Mouse (Mus musculus) embryonic facial prominence, embryonic 11.5 days (tissue): ENCODE measurements at regions not wholly inside any gene's neighbourhood (a gene's known extent, or its start where the extent isn't known, plus 50 kb on each side); places are given as distances from the start of the nearest gene placed in this dataset.

Source experiments
- ATAC-seq: fragments of 200-750 bp; cut with Nextera tagmentation; replicated peaks from 2 replicates; pipeline ENCODE4 v1.8.0; 2017; ENCODE audit warnings: low read depth; ENCODE audit not compliant: insufficient number of reproducible peaks, low FRiP score, low TSS enrichment
- DNase-seq: peaks from one replicate; pipeline ENCODE4 v3.0.0-alpha.2; 2015; ENCODE audit warnings: low spot score
- H3K27ac ChIP-seq: fragments of 300-500 bp; sonication (generic); replicated peaks from 2 replicates; pipeline ENCODE4 v1.5.1; 2014; ENCODE audit warnings: mild to moderate bottlenecking, low read depth, low read length, control low read depth
- H3K27me3 ChIP-seq: fragments of 300-500 bp; sonication (generic); 2 replicates; pipeline ENCODE4 v1.6.1; 2014; ENCODE audit warnings: mild to moderate bottlenecking, low read length, moderate library complexity, mixed read lengths; ENCODE audit not compliant: control insufficient read depth, insufficient read depth
- H3K36me3 ChIP-seq: fragments of 300-500 bp; sonication (generic); replicated peaks from 2 replicates; pipeline ENCODE4 v1.6.1; 2014; ENCODE audit warnings: low read depth, mild to moderate bottlenecking, low read length, moderate library complexity, mixed read lengths; ENCODE audit not compliant: control insufficient read depth, insufficient read depth
- H3K4me1 ChIP-seq: fragments of 300-500 bp; sonication (generic); 2 replicates; pipeline ENCODE4 v1.6.1; 2014; ENCODE audit warnings: low read length, mixed read lengths; ENCODE audit not compliant: control insufficient read depth, insufficient read depth
- H3K4me2 ChIP-seq: fragments of 300-500 bp; sonication (generic); 2 replicates; pipeline ENCODE4 v1.6.1; 2014; ENCODE audit warnings: low read depth, mild to moderate bottlenecking, control low read depth, low read length, moderate library complexity
- H3K4me3 ChIP-seq: fragments of 300-500 bp; sonication (generic); 2 replicates; pipeline ENCODE4 v1.5.1; 2014; ENCODE audit warnings: low read depth, low read length, control low read depth
- H3K9ac ChIP-seq: fragments of 300-500 bp; sonication (generic); replicated peaks from 2 replicates; pipeline ENCODE4 v1.6.1; 2014; ENCODE audit warnings: mild to moderate bottlenecking, control low read depth, low read length
- H3K9me3 ChIP-seq: fragments of 300-500 bp; sonication (generic); replicated peaks from 2 replicates; pipeline ENCODE4 v1.6.1; 2016; ENCODE audit warnings: mild to moderate bottlenecking, low read length, inconsistent platforms, mixed read lengths; ENCODE audit not compliant: control insufficient read depth
- WGBS: fragments of 180-500 bp; shearing (Covaris S2); extraction: QIAGEN DNeasy Blood & Tissue Kit; methylation state at CpG from one replicate; pipeline ENCODE4 v1.1.7; 2014; 5-methylcytosine and 5-hydroxymethylcytosine counted together

DNA sequence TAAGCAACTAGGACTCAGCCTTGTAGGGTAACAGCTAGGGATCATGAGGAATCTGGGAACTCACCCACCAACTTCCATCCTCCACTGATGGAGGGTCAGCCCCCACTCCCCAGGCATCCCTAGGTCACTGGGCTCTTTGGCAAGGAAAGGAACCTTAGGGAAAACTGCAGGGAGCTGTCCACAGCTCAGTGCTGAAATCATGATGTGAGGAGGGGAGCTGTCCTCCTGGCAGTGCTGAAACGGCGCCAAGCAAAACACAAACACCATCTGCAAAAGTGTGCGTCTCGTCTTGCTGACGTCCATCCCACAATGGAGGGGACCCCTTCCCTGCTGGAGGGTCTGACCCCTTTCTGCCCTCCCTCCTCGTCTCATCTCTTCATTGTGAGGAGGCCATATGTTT lies 68.6 kb upstream of the Rph3a start:
- H3K27me3 ChIP-seq: no peaks in the 10 kb centered on the region
- no peak overlapping the region for H3K4me2 ChIP-seq
- no peak overlapping the region for H3K27ac ChIP-seq
- no peak overlapping the region for H3K9ac ChIP-seq
- WGBS: 17% methylated on average over 6 of the region's 6 CpGs
- no peaks in the 10 kb centered on the region for H3K36me3 ChIP-seq
- peak; percentile 85 for DNase-seq
- H3K4me1 ChIP-seq: no peaks in the 10 kb centered on the region
- H3K9me3 ChIP-seq: no peaks in the 10 kb centered on the region
- no peak for ATAC-seq
- no peak overlapping the region for H3K4me3 ChIP-seq

DNA sequence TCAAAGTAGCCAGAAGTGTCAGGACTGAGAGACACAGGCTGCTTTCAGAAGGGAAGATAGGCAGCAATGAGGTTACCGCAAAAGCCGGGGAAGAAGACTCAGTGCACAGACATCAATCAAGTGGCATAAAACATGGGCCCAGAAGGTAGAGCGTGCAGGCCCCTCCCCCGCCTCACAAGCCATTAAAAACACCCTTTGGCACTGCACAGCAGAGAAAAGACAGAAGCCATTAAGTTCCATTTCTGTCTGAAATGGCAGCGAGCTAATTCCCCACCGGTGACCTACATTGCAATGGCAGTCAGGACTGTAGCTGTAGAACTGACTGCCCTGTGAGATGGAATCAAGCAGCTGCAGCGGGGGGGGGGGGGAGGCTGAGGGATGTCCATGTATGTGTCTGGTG lies 66.8 kb upstream of the Rph3a start:
- H3K27ac ChIP-seq: no peak overlapping the region
- H3K36me3 ChIP-seq: no peaks in the 10 kb centered on the region
- no peaks in the 10 kb centered on the region for H3K27me3 ChIP-seq
- no peak overlapping the region for H3K4me3 ChIP-seq
- H3K4me2 ChIP-seq: no peak overlapping the region
- no peaks in the 10 kb centered on the region for H3K9me3 ChIP-seq
- no peaks in the 10 kb centered on the region for H3K4me1 ChIP-seq
- ATAC-seq (no peak), DNase-seq (no peak)
- no peak overlapping the region for H3K9ac ChIP-seq
- 80% methylated on average over 6 of the region's 7 CpGs for WGBS

DNA sequence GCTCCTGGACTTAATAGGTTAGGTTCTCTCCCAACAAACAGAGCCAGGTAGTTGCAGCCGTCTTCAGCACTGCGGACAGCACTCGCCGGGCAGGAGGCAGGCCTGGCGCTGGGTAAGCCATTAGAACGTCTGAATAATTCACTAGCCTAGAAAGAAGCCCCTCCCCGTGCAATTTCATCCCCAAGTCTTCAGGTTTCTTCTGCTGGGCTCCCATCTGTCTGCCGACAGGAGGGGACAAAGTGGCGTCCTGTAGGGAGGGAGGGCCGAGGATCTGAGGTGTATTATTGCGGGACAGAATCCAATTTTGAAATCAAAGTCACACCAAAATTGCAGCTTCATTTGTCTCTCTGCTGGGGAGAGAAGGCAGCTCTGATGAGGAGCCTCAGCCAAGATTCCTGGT lies 58.9 kb upstream of the Rph3a start:
- H3K4me2 ChIP-seq: no peak overlapping the region
- H3K4me1 ChIP-seq: no peaks in the 10 kb centered on the region
- no peaks in the 10 kb centered on the region for H3K9me3 ChIP-seq
- peak; percentile 66 for DNase-seq
- no peak overlapping the region for H3K27ac ChIP-seq
- 5% methylated on average over 11 of the region's 11 CpGs for WGBS
- no peaks in the 10 kb centered on the region for H3K27me3 ChIP-seq
- no peak for ATAC-seq
- H3K36me3 ChIP-seq: no peaks in the 10 kb centered on the region
- no peak overlapping the region for H3K9ac ChIP-seq
- H3K4me3 ChIP-seq: no peak overlapping the region

DNA sequence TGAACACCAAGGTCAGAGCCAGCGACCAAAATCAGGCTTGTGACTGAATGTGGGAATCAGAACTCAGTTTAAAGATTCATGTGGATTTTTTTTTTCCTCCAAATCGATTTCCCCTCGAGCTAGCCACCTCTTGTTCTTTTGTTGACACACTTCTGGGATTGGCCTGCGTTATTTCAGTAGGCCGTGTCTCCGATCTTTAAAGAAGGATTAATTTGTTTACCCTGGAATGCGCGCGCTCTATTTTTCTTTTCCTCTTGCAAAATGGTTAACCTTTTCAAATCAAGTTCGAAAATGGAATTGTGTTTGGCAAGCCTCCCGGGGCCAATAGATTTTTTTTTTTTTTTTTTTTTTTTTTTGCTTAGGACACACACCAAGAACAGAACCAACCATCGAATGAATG lies 54.8 kb upstream of the Rph3a start:
- H3K36me3 ChIP-seq: no peaks in the 10 kb centered on the region
- no peak overlapping the region for H3K4me2 ChIP-seq
- H3K4me3 ChIP-seq: no peak overlapping the region
- no peak overlapping the region for H3K27ac ChIP-seq
- no peaks in the 10 kb centered on the region for H3K4me1 ChIP-seq
- WGBS: 83% methylated on average over 12 of the region's 12 CpGs
- no peak for ATAC-seq
- H3K9ac ChIP-seq: no peak overlapping the region
- no peaks in the 10 kb centered on the region for H3K9me3 ChIP-seq
- no peak for DNase-seq
- no peaks in the 10 kb centered on the region for H3K27me3 ChIP-seq

- Histone ChIP-seq H3K4me2 (no peak overlapping the region), H3K27ac (no peak overlapping the region)
- 38% methylated on average over 4 of the region's 4 CpGs for WGBS
Measured at GRCm38 (mm10) chr5:121062930-121063584, 53.2 kb upstream of the Rph3a start.

GRCm38 (mm10) chr5:121061688-121062087 lies 51.8 kb upstream of the Rph3a start:
- ATAC-seq (no peak), DNase-seq (no peak)
- H3K9me3 ChIP-seq: no peaks in the 10 kb centered on the region
- no peaks in the 10 kb centered on the region for H3K4me1 ChIP-seq
- no peaks in the 10 kb centered on the region for H3K27me3 ChIP-seq
- no peaks in the 10 kb centered on the region for H3K36me3 ChIP-seq
- WGBS: 66% methylated on average over 2 of the region's 2 CpGs
- H3K4me2 ChIP-seq: no peak overlapping the region
- H3K27ac ChIP-seq: no peak overlapping the region
- no peak overlapping the region for H3K4me3 ChIP-seq
- H3K9ac ChIP-seq: no peak overlapping the region

More at GRCm38 (mm10) chr5:121062930-121063584, 53.2 kb upstream of the Rph3a start:
- no peaks in the 10 kb centered on the region for H3K4me1 ChIP-seq
- H3K36me3 ChIP-seq: no peaks in the 10 kb centered on the region
- H3K4me3 ChIP-seq: no peak overlapping the region
- no peaks in the 10 kb centered on the region for H3K27me3 ChIP-seq
- H3K9ac ChIP-seq: no peak overlapping the region
- ATAC-seq: no peak
- no peak for DNase-seq
- H3K9me3 ChIP-seq: no peaks in the 10 kb centered on the region
